Mouse (Mus musculus) MEL-GATA-1-ER (cell line): Measurements from ENCODE around the gene Ugt1a6a.
"Not testable (repeated sequence)": the region's sequence is repeated elsewhere in the genome, so short reads cannot be mapped to it uniquely, and the experiment has no call there.

Experiments
- DNase-seq: peaks from one replicate; pipeline ENCODE4 v3.0.0-alpha.2; 2012; ENCODE audit warnings: low read depth; ENCODE audit errors: extremely low read depth

The Ugt1a6a gene

GRCm38 (mm10) chr1:88211812-88212211 is 77.2 kb downstream of the Ugt1a6a start, which contains the start of gene Ugt1a1:
Ugt1a1 (plus strand) TSS chr1:88211959.
- DNase-seq = no peak

GRCm38 (mm10) chr1:88212341-88213045 is 77.9 kb downstream of the Ugt1a6a start:
- no peak for DNase-seq

- no peak for DNase-seq
Observed at GRCm38 (mm10) chr1:88213061-88213460, 78.5 kb downstream of the Ugt1a6a start.

- no peak for DNase-seq
Observed at GRCm38 (mm10) chr1:88213766-88214461, 79.3 kb downstream of the Ugt1a6a start.

- no peak for DNase-seq
Observed at GRCm38 (mm10) chr1:88214462-88214952, 79.9 kb downstream of the Ugt1a6a start.

- no peak for DNase-seq
Observed at GRCm38 (mm10) chr1:88215466-88216380, 81.1 kb downstream of the Ugt1a6a start.

GRCm38 (mm10) chr1:88216551-88216950 is 81.9 kb downstream of the Ugt1a6a start:
- DNase-seq = no peak

- DNase-seq = no peak
Observed at GRCm38 (mm10) chr1:88217144-88217543, 82.5 kb downstream of the Ugt1a6a start.

GRCm38 (mm10) chr1:88217576-88217975 is 83.0 kb downstream of the Ugt1a6a start:
- no peak for DNase-seq

- no peak for DNase-seq
Observed at GRCm38 (mm10) chr1:88218051-88218450, 83.4 kb downstream of the Ugt1a6a start.

- DNase-seq = no peak
Observed at GRCm38 (mm10) chr1:88218591-88218990, 84.0 kb downstream of the Ugt1a6a start.

GRCm38 (mm10) chr1:88219054-88219453 is 84.4 kb downstream of the Ugt1a6a start:
- no peak for DNase-seq

- DNase-seq = no peak
Observed at GRCm38 (mm10) chr1:88220336-88220735, 85.7 kb downstream of the Ugt1a6a start.

- DNase-seq = no peak
Observed at GRCm38 (mm10) chr1:88222216-88222615, 87.6 kb downstream of the Ugt1a6a start.

- DNase-seq = not testable (repeated sequence)
Observed at GRCm38 (mm10) chr1:88223011-88223515, 88.5 kb downstream of the Ugt1a6a start.

GRCm38 (mm10) chr1:88223591-88223990 is 89.0 kb downstream of the Ugt1a6a start:
- DNase-seq = no peak

GRCm38 (mm10) chr1:88224029-88224776 is 89.6 kb downstream of the Ugt1a6a start:
- no peak for DNase-seq

GRCm38 (mm10) chr1:88225301-88225700 is 90.7 kb downstream of the Ugt1a6a start:
- not testable (repeated sequence) for DNase-seq

GRCm38 (mm10) chr1:88225741-88226140 is 91.1 kb downstream of the Ugt1a6a start:
- DNase-seq = no peak

- no peak for DNase-seq
Observed at GRCm38 (mm10) chr1:88226670-88227379, 92.2 kb downstream of the Ugt1a6a start, which contains the start of gene Mroh2a. Mroh2a (plus strand) TSS chr1:88226986.
